Mouse (Mus musculus): ENCODE measurements at regions not wholly inside any gene's neighbourhood (a gene's known extent, or its start where the extent isn't known, plus 50 kb on each side); places are given as distances from the start of the nearest gene placed in this dataset.

GRCm38 (mm10) chr6:144897526-144897925 is 115.7 kb upstream of the Sox5 start:
- Histone ChIP-seq H3K27ac (ENCODE audit: low read depth) (no peak overlapping the region), H3K4me2 (ENCODE audit: low read depth, low read length) (no peak overlapping the region), H3K4me3 (ENCODE audit: low read depth, low read length) (no peak overlapping the region), H3K9ac (replicated peaks; ENCODE audit: low read depth, low read length) (no peak overlapping the region), H3K27me3 (ENCODE audit: control insufficient read depth, insufficient read depth, low read length) (no peaks in the 10 kb centered on the region), H3K36me3 (replicated peaks; ENCODE audit: control insufficient read depth, insufficient read depth, low read length) (no peaks in the 10 kb centered on the region), H3K4me1 (ENCODE audit: control insufficient read depth, insufficient read depth) (no peaks in the 10 kb centered on the region), H3K9me3 (replicated peaks; ENCODE audit: control insufficient read depth, low read length) (no peaks in the 10 kb centered on the region)
- TF ChIP-seq EP300 (IDR thresholded peaks at IDR 0.05; ENCODE audit: low read depth), result no peak
- no peak for TF ChIP-seq CTCF (IDR thresholded peaks at IDR 0.05; ENCODE audit: low read depth)
- ATAC-seq (ENCODE audit: insufficient read depth, low read depth) (no peak), DNase-seq (ENCODE audit: low spot score) (no peak)
- 39% methylated on average over 3 of the region's 3 CpGs for WGBS

- H3K27me3 ChIP-seq (ENCODE audit: control insufficient read depth, insufficient read depth, low read length), result no peaks in the 10 kb centered on the region
- TF ChIP-seq CTCF (IDR thresholded peaks at IDR 0.05; ENCODE audit: low read depth) (no peak), EP300 (IDR thresholded peaks at IDR 0.05; ENCODE audit: low read depth) (no peak)
- 19% methylated on average over 2 of the region's 2 CpGs for WGBS
- no peak overlapping the region; the same call in 1 of the 2 replicates for H3K4me2 ChIP-seq (ENCODE audit: low read depth, low read length)
- ATAC-seq (ENCODE audit: insufficient read depth, low read depth) (no peak), DNase-seq (ENCODE audit: low spot score) (no peak)
- H3K27ac ChIP-seq (ENCODE audit: low read depth), result no peak overlapping the region
- H3K4me1 ChIP-seq (ENCODE audit: control insufficient read depth, insufficient read depth), result no peaks in the 10 kb centered on the region
- no peaks in the 10 kb centered on the region for H3K9me3 ChIP-seq (replicated peaks; ENCODE audit: control insufficient read depth, low read length)
- no peaks in the 10 kb centered on the region for H3K36me3 ChIP-seq (replicated peaks; ENCODE audit: control insufficient read depth, insufficient read depth, low read length)
- H3K9ac ChIP-seq (replicated peaks; ENCODE audit: low read depth, low read length), result no peak overlapping the region
- H3K4me3 ChIP-seq (ENCODE audit: low read depth, low read length), result no peak overlapping the region
These were observed 109.1 kb upstream of the Sox5 start for GRCm38 (mm10) chr6:144890914-144891313.

GRCm38 (mm10) chr6:144890166-144890565 is 108.4 kb upstream of the Sox5 start:
- no peaks in the 10 kb centered on the region for H3K27me3 ChIP-seq (ENCODE audit: control insufficient read depth, insufficient read depth, low read length)
- H3K27ac ChIP-seq (ENCODE audit: low read depth), result no peak overlapping the region
- no peak for TF ChIP-seq CTCF (IDR thresholded peaks at IDR 0.05; ENCODE audit: low read depth)
- no peak for TF ChIP-seq EP300 (IDR thresholded peaks at IDR 0.05; ENCODE audit: low read depth)
- DNase-seq (ENCODE audit: low spot score) (peak; percentile 35), ATAC-seq (ENCODE audit: insufficient read depth, low read depth) (peak; percentile 44; the same call in 1 of the 2 replicates)
- no peak overlapping the region for H3K9ac ChIP-seq (replicated peaks; ENCODE audit: low read depth, low read length)
- H3K4me1 ChIP-seq (ENCODE audit: control insufficient read depth, insufficient read depth), result no peaks in the 10 kb centered on the region
- no peak overlapping the region for H3K4me3 ChIP-seq (ENCODE audit: low read depth, low read length)
- WGBS, result 41% methylated on average over 8 of the region's 8 CpGs
- no peaks in the 10 kb centered on the region for H3K9me3 ChIP-seq (replicated peaks; ENCODE audit: control insufficient read depth, low read length)
- no peak overlapping the region for H3K4me2 ChIP-seq (ENCODE audit: low read depth, low read length)
- H3K36me3 ChIP-seq (replicated peaks; ENCODE audit: control insufficient read depth, insufficient read depth, low read length), result no peaks in the 10 kb centered on the region

DNA sequence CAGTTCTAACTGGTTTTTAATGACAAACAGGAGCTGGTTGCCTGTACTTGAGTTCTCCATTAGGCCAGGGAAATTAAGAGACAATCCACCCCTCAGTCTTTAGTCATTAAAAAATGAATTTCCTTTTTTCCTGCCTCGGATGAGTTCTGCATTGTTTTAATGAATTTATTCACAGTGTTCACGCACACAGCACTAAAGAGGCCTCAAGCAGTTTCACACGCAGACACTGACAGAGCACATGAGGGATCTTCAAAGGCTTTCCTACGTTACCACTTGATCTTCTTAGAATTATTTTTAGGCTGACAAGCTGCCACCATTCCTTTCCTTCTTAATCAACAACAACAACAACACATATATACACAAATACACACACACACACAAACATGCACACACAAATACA is 101.3 kb upstream of the Sox5 start:
- H3K27me3 ChIP-seq (ENCODE audit: control insufficient read depth, insufficient read depth, low read length), result no peaks in the 10 kb centered on the region
- H3K27ac ChIP-seq (ENCODE audit: low read depth), result no peak overlapping the region
- TF ChIP-seq EP300 (IDR thresholded peaks at IDR 0.05; ENCODE audit: low read depth), result no peak
- no peak for TF ChIP-seq CTCF (IDR thresholded peaks at IDR 0.05; ENCODE audit: low read depth)
- peaks cover 6% of the 10 kb centered on the region; the same call in 1 of the 2 replicates for H3K4me1 ChIP-seq (ENCODE audit: control insufficient read depth, insufficient read depth)
- WGBS, result 72% methylated on average over 4 of the region's 4 CpGs
- no peak overlapping the region for H3K4me2 ChIP-seq (ENCODE audit: low read depth, low read length)
- no peaks in the 10 kb centered on the region for H3K36me3 ChIP-seq (replicated peaks; ENCODE audit: control insufficient read depth, insufficient read depth, low read length)
- no peak overlapping the region for H3K4me3 ChIP-seq (ENCODE audit: low read depth, low read length)
- DNase-seq (ENCODE audit: low spot score) (no peak), ATAC-seq (ENCODE audit: insufficient read depth, low read depth) (no peak)
- H3K9ac ChIP-seq (replicated peaks; ENCODE audit: low read depth, low read length), result no peak overlapping the region
- no peaks in the 10 kb centered on the region for H3K9me3 ChIP-seq (replicated peaks; ENCODE audit: control insufficient read depth, low read length)

DNA sequence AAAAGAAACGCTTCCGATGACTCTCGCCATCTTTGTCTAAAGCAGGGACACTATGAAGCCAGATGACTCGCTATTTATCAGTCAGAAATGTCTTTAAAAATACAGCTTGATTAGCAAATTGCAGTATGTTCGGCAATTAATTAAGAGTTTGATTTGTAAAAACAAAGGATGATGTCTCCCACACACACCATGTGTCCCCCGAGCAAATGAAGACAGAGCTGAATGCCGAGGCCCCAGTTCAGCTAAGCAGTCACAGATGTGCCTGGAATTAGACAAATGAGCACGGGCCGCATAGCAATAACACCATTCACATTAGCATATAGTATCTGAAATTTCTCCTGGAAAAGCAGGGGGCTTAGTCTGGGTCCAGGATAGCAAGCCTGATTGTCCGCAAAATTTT is 98.3 kb upstream of the Sox5 start:
- H3K4me3 ChIP-seq (ENCODE audit: low read depth, low read length), result no peak overlapping the region
- H3K9me3 ChIP-seq (replicated peaks; ENCODE audit: control insufficient read depth, low read length), result no peaks in the 10 kb centered on the region
- no peak overlapping the region for H3K9ac ChIP-seq (replicated peaks; ENCODE audit: low read depth, low read length)
- ATAC-seq (ENCODE audit: insufficient read depth, low read depth), result no peak
- WGBS, result 88% methylated on average over 10 of the region's 10 CpGs
- no peak overlapping the region for H3K4me2 ChIP-seq (ENCODE audit: low read depth, low read length)
- no peak for DNase-seq (ENCODE audit: low spot score)
- H3K36me3 ChIP-seq (replicated peaks; ENCODE audit: control insufficient read depth, insufficient read depth, low read length), result no peaks in the 10 kb centered on the region
- no peaks in the 10 kb centered on the region for H3K27me3 ChIP-seq (ENCODE audit: control insufficient read depth, insufficient read depth, low read length)
- no peak overlapping the region for H3K27ac ChIP-seq (ENCODE audit: low read depth)
- peaks cover 6% of the 10 kb centered on the region; the same call in 1 of the 2 replicates for H3K4me1 ChIP-seq (ENCODE audit: control insufficient read depth, insufficient read depth)
- TF ChIP-seq CTCF (IDR thresholded peaks at IDR 0.05; ENCODE audit: low read depth), result no peak
- TF ChIP-seq EP300 (IDR thresholded peaks at IDR 0.05; ENCODE audit: low read depth), result no peak

DNA sequence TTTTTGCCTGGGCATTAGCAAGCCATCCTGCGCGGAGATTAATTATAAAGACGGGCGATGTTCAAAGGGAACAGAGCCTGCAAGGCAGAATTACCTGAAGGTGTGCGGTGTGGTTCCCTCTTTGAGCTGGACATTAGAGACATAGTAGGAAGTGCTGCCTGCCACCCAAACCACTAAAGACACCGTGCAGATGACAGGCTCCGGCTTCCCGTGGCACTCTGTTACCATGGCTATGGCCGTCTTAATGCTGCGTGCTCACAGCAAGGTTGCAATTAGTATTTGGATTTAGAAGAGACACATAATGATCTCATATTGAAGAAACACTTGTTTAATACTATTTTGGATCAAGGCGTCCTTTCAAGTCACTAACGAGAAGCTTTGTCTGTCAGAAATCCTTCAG is 95.0 kb upstream of the Sox5 start:
- Histone ChIP-seq H3K9ac (replicated peaks; ENCODE audit: low read depth, low read length) (no peak overlapping the region), H3K4me1 (ENCODE audit: control insufficient read depth, insufficient read depth) (no peaks in the 10 kb centered on the region), H3K36me3 (replicated peaks; ENCODE audit: control insufficient read depth, insufficient read depth, low read length) (no peaks in the 10 kb centered on the region), H3K27ac (ENCODE audit: low read depth) (no peak overlapping the region), H3K4me2 (ENCODE audit: low read depth, low read length) (no peak overlapping the region), H3K4me3 (ENCODE audit: low read depth, low read length) (no peak overlapping the region), H3K27me3 (ENCODE audit: control insufficient read depth, insufficient read depth, low read length) (no peaks in the 10 kb centered on the region), H3K9me3 (replicated peaks; ENCODE audit: control insufficient read depth, low read length) (no peaks in the 10 kb centered on the region)
- DNase-seq (ENCODE audit: low spot score) (no peak), ATAC-seq (ENCODE audit: insufficient read depth, low read depth) (no peak)
- WGBS, result 73% methylated on average over 12 of the region's 12 CpGs
- TF ChIP-seq EP300 (IDR thresholded peaks at IDR 0.05; ENCODE audit: low read depth) (no peak), CTCF (IDR thresholded peaks at IDR 0.05; ENCODE audit: low read depth) (no peak)
